ENCODE assay signal across 8 mouse cellular contexts in the genomic region with DNA sequence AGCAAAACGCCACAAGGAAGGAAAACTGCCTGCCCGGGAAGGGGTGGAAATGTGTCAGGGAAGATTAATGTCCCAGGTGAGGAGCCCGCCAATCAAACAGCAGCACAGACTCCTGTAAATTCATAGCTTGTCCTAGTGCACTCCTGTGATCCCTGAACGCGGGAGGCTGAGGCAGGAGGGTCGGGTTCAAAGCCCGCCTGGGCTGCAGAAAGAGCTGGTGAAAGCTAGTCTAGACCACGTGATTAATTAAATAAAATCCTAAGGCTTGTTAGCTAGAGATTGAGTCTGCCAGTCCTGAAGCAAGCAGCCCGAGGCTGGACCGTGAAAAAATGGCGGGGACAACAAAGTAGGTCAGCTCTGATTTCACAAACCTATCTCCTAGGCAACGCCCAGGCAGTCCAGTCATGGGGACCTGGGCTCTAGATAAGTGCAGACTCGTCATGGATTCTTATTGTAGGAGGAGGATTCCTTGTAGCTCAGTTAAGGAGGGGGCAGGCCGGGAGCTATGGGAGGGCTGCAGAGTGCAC. TPM values are rescaled to one million over a fixed set of nuclear protein-coding genes. Genes with fewer than 3 reads are reported as not detected.
A peak's percentile ranks its signal among the peaks of the same experiment; 100 is the strongest.
DNase-seq lines count a peak whose midpoint lies in the region; ATAC-seq lines count a peak whose summit lies in the region.

No protein-coding gene starts in this region.

- H3K4me3 ChIP-seq in kidney, embryonic 14.5 days (ENCODE audit: low read length) = peak overlapping the region; percentile 13; the same call in 1 of the 2 replicates

- H3K27me3 ChIP-seq in kidney, embryonic 14.5 days (ENCODE audit: control insufficient read depth, insufficient read depth, low read length) = no peaks in the 10 kb centered on the region

- ATAC-seq in frontal cortex, adult (ENCODE audit: low TSS enrichment) = peak; percentile 77
- peak; percentile 65 for ATAC-seq in kidney, embryonic 14.5 days (ENCODE audit: low FRiP score, low TSS enrichment)

- H3K27ac ChIP-seq in kidney, embryonic 14.5 days (ENCODE audit: low read depth, low read length) = peak overlapping the region; percentile 43

- H3K4me1 ChIP-seq in kidney, embryonic 14.5 days (ENCODE audit: control insufficient read depth, insufficient read depth, low read length) = peaks cover 17% of the 10 kb centered on the region; the same call in 1 of the 2 replicates

- no peaks in the 10 kb centered on the region for H3K36me3 ChIP-seq in kidney, embryonic 14.5 days (ENCODE audit: control insufficient read depth, insufficient read depth, low read length)

- DNase-seq in frontal cortex, postnatal 25 days (ENCODE audit: low spot score in 2 of 2) = no peak
- DNase-seq in adrenal gland, adult 8-10 months = peak; percentile 72
- DNase-seq in heart, adult 18-20 months = peak; percentile 65 to 70
- DNase-seq in mesoderm, embryonic 11.5 days (ENCODE audit: low read depth, low spot score) = peak; percentile 43
- no peak for DNase-seq in c-Kit-positive CD71-positive TER-119-positive erythroid progenitor cells, embryonic 14.5 days (ENCODE audit: low spot score)
- no peak for DNase-seq in spleen, adult 18-20 months

- WGBS in kidney, embryonic 14.5 days = 36% methylated on average over 14 of the region's 14 CpGs

- H3K9me3 ChIP-seq in kidney, embryonic 14.5 days (ENCODE audit: control insufficient read depth, low read length) = no peaks in the 10 kb centered on the region

- peak overlapping the region; percentile 39 for H3K4me2 ChIP-seq in kidney, embryonic 14.5 days (replicated peaks; ENCODE audit: low read depth, low read length)

- H3K9ac ChIP-seq in kidney, embryonic 14.5 days (ENCODE audit: low read depth, low read length) = peak overlapping the region; percentile 14; the same call in 1 of the 2 replicates

RNA-seq across cellular contexts. Expression of a gene that starts 38.9 kb away (rescaled TPM):
- total RNA-seq in adrenal gland, adult 8-10 months (2022) = under 1 TPM; 0.06 to 0.22 (median 0.10) TPM
- under 1 TPM; 0.07 to 0.08 TPM for total RNA-seq in heart, adult 18-20 months (2021)
- polyA plus RNA-seq in kidney, embryonic 14.5 days (2014; fragmentation: Nextera tagmentation; extraction: Ambion mirVana) = 1.4 and 1.7 TPM in 2 replicates

Comparison
In these comparisons a context has a peak if more than half of its experiments do, and no peak if none do; other contexts are left out.
1. DNase-seq: peak in adrenal gland, adult 8-10 months (single experiment), heart, adult 18-20 months (2 of 2) and mesoderm, embryonic 11.5 days (single experiment); none in frontal cortex, postnatal 25 days (0 of 2), c-Kit-positive CD71-positive TER-119-positive erythroid progenitor cells, embryonic 14.5 days (single experiment) and spleen, adult 18-20 months (0 of 2).